Mouse (Mus musculus) cerebellum, adult 8-10 months (tissue): ENCODE measurements around the gene Cd19.
A peak's percentile ranks its signal among the peaks of the same experiment; 100 is the strongest.
"Not testable (repeated sequence)": the region's sequence is repeated elsewhere in the genome, so short reads cannot be mapped to it uniquely, and the experiment has no call there.

Experiments
- DNase-seq: peaks from one replicate; pipeline ENCODE4 v3.0.0; 2022

Gene Cd19

GRCm38 (mm10) chr7:126430167-126430566 is 15.5 kb upstream of the Cd19 start:
- no peak for DNase-seq

- no peak for DNase-seq
Observed at GRCm38 (mm10) chr7:126429503-126429898, 14.8 kb upstream of the Cd19 start.

- peak; percentile 99 for DNase-seq
Observed at GRCm38 (mm10) chr7:126428631-126429502, 14.2 kb upstream of the Cd19 start, which contains the start of gene Rabep2. Gene Rabep2, plus strand, starts transcription at chr7:126428759.

GRCm38 (mm10) chr7:126428154-126428553 is 13.5 kb upstream of the Cd19 start:
- DNase-seq = peak; percentile 13

- no peak for DNase-seq
Observed at GRCm38 (mm10) chr7:126427323-126427860, 12.7 kb upstream of the Cd19 start.

- DNase-seq = no peak
Observed at GRCm38 (mm10) chr7:126424161-126424560, 9.5 kb upstream of the Cd19 start.

- DNase-seq = no peak
Observed at GRCm38 (mm10) chr7:126421756-126422155, 7.1 kb upstream of the Cd19 start.

- DNase-seq = no peak
Observed at GRCm38 (mm10) chr7:126418496-126418895, 3.8 kb upstream of the Cd19 start.

GRCm38 (mm10) chr7:126417606-126418005 is 2.9 kb upstream of the Cd19 start:
- no peak for DNase-seq

GRCm38 (mm10) chr7:126417045-126417444 is 2.4 kb upstream of the Cd19 start:
- no peak for DNase-seq

GRCm38 (mm10) chr7:126416615-126417014 is 1.9 kb upstream of the Cd19 start:
- no peak for DNase-seq

- no peak for DNase-seq
Observed at GRCm38 (mm10) chr7:126411061-126411460, 3.6 kb downstream of the Cd19 start.

- DNase-seq = no peak
Observed at GRCm38 (mm10) chr7:126408686-126409085, 6.0 kb downstream of the Cd19 start.

- DNase-seq = not testable (repeated sequence)
Observed at GRCm38 (mm10) chr7:126402518-126402917, 12.2 kb downstream of the Cd19 start.

GRCm38 (mm10) chr7:126399548-126399947 is 15.1 kb downstream of the Cd19 start:
- peak; percentile 75 for DNase-seq

GRCm38 (mm10) chr7:126397822-126398221 is 16.9 kb downstream of the Cd19 start:
- DNase-seq = no peak

- DNase-seq = no peak
Observed at GRCm38 (mm10) chr7:126397221-126397620, 17.5 kb downstream of the Cd19 start.

GRCm38 (mm10) chr7:126396298-126397119 is 18.2 kb downstream of the Cd19 start, which contains the start of gene Nfatc2ip:
Gene Nfatc2ip, minus strand, starts transcription at chr7:126396737.
- DNase-seq = peak; percentile 98

GRCm38 (mm10) chr7:126392086-126392884 is 22.4 kb downstream of the Cd19 start:
- not testable (repeated sequence) for DNase-seq

GRCm38 (mm10) chr7:126388185-126388584 is 26.5 kb downstream of the Cd19 start:
- DNase-seq = no peak

GRCm38 (mm10) chr7:126383565-126383964 is 31.1 kb downstream of the Cd19 start:
- DNase-seq = no peak
